Mouse (Mus musculus) cerebellum, adult 2 months (tissue): ENCODE results near the gene Gm49361. TPM values are rescaled to one million over a fixed set of nuclear protein-coding genes. Genes with fewer than 3 reads are reported as not detected.
A peak's percentile ranks its signal among the peaks of the same experiment; 100 is the strongest.

Source experiments
- DNase-seq, 2 experiments: peaks; one replicate each; pipeline ENCODE4 v3.0.0; 2021
- H3K27ac ChIP-seq: fragments of 200-500 bp; 2 replicates; pipeline ENCODE4 v1.5.1; 2012; ENCODE audit warnings: low read length, control low read depth, inconsistent platforms; ENCODE audit not compliant: insufficient read depth
- H3K27me3 ChIP-seq: fragments of 200-500 bp; 2 replicates; pipeline ENCODE4 v1.6.1; 2012; ENCODE audit warnings: inconsistent platforms, mild to moderate bottlenecking, low read length, moderate library complexity; ENCODE audit not compliant: control insufficient read depth, insufficient read depth
- H3K4me1 ChIP-seq: fragments of 200-500 bp; 2 replicates; pipeline ENCODE4 v1.6.1; 2011; ENCODE audit warnings: low read length; ENCODE audit not compliant: control insufficient read depth, insufficient read depth
- H3K4me3 ChIP-seq: fragments of 200-500 bp; replicated peaks from 2 replicates; pipeline ENCODE3; 2011; ENCODE audit warnings: mild to moderate bottlenecking, low read depth, low read length, control low read depth; ENCODE audit not compliant: insufficient read depth
- CTCF ChIP-seq: fragments of 200-500 bp; IDR thresholded peaks from 2 replicates; pipeline ENCODE4 v1.5.1; 2011; ENCODE audit warnings: low read depth, mild to moderate bottlenecking, control low read depth, low read length, moderate library complexity, borderline replicate concordance; ENCODE audit not compliant: insufficient read depth
- POLR2A ChIP-seq: fragments of 200-500 bp; IDR thresholded peaks from 2 replicates; pipeline ENCODE4 v1.6.1; 2011; ENCODE audit warnings: low read length, control low read depth, borderline replicate concordance; ENCODE audit not compliant: insufficient read depth
- WGBS: fragments of 180-500 bp; shearing (Covaris S2); methylation state at CpG from one replicate; pipeline ENCODE4 v1.1.7; 2018; 5-methylcytosine and 5-hydroxymethylcytosine counted together
- polyA plus RNA-seq: library from polyadenylated mRNA; depleted of rRNA; stranded (reverse); fragments of >200 nt; gene quantifications from 2 replicates; pipeline ENCODE4 v1.2.3, GENCODE M21; 2012; rRNA removed

Gene Gm49361
- not detected in 2 replicates for polyA plus RNA-seq

DNA sequence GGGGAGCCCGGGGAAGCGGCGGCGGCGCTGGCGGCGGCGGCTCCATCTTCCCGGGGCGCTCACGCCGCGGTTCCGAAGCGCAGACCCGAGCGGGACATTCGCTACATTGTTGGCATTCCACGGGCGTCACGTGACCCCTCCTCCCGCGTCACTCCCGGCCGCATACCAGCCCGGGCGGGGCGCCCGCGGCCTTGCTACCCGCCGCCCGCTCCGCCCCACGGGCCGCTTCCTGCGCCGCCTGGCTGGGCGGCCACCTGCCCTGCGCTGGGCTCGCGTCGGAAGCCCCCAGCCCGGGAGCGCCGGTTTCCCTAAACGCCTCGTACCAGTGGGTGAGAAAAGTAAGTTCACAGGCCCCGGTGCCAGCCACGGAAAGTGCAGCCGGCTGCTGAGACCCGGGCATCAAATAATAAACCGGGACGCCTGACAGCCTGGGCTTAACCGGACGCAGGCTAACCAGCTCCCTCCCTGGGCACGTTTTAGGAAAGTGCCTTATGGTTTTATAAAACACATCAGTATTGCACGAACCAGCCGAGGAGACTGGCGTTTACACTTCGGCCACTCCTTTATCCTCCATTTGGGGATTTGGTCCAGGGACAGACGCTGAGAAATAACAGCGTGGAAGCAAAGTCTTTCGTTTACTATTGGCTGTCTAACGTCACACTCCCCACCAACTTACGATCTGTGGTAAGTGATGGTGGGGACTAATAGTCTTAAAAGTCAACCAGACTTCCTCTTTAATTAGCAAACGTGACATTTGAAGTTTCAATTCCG is at the start of gene Gm49361:
Gene Gm49361 (minus strand): TSS at position 103 of the 771 bp plus-strand sequence.
- H3K4me1 ChIP-seq = no peaks in the 10 kb centered on the region; the same call in 1 of the 2 replicates
- peak within 1 kb of the TSS; percentile 85 for H3K27ac ChIP-seq
- peak; percentile 93 to 95 for DNase-seq
- under 1% methylated on average over 67 of the region's 68 CpGs for WGBS
- H3K4me3 ChIP-seq = peak within 1 kb of the TSS; percentile 92
- no peaks in the 10 kb centered on the region for H3K27me3 ChIP-seq
- TF ChIP-seq POLR2A = peak; percentile 53; the same call in 1 of the 2 replicates
- TF ChIP-seq CTCF = no peak

- 81% methylated on average over 4 of the region's 4 CpGs for WGBS
- TF ChIP-seq POLR2A (no peak), CTCF (no peak)
- no peak overlapping the region for H3K4me3 ChIP-seq
- no peak for DNase-seq
- no peaks in the 10 kb centered on the region for H3K27me3 ChIP-seq
- H3K27ac ChIP-seq = no peak overlapping the region
- no peaks in the 10 kb centered on the region for H3K4me1 ChIP-seq
Measured at GRCm38 (mm10) chr14:57791171-57791570, 45.3 kb upstream of the Gm49361 start.

DNA sequence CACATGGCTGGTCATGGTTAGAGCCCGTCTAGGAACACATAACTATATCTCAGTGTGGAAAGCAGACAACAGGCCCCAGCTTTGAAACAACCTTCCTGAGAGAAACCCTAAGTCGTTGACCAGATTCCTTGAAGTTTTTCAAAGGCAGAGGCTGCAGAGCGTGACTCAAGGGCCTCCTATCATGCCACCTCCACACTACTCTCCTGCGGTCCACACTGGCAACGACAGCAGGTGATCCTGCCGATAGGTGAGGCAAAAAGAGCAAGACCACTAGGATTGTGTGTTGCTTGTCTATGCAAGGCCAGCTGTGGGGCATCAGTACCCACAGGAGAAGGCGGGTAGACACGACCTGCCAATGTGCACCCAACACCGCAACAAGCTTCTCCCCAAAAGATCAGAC is 43.9 kb upstream of the Gm49361 start:
- Histone ChIP-seq H3K27me3 (no peaks in the 10 kb centered on the region), H3K4me3 (no peak overlapping the region), H3K27ac (no peak overlapping the region), H3K4me1 (no peaks in the 10 kb centered on the region)
- TF ChIP-seq CTCF = no peak
- no peak for TF ChIP-seq POLR2A
- WGBS = 92% methylated on average over 9 of the region's 9 CpGs
- DNase-seq = no peak

DNA sequence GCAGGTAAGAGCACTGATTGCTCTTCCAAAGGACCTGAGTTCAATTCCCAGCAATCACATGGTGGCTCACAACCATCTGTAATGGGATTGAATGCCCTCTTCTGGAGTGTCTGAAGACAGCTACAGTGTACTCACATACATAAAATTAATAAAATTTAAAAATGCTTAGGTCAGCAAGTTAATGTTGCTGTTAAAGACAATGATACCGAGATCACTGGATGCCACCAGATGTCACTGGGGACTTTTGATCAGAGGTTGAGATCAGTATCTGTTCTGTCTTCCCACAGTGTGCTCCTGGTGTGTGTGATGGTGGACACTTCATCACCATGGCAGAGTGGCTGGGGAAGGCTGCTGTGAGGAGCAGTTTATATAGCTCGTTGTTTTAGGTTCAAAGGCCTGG is 43.4 kb upstream of the Gm49361 start:
- DNase-seq = no peak
- Histone ChIP-seq H3K4me3 (no peak overlapping the region), H3K27me3 (no peaks in the 10 kb centered on the region), H3K27ac (no peak overlapping the region), H3K4me1 (no peaks in the 10 kb centered on the region)
- no peak for TF ChIP-seq POLR2A
- TF ChIP-seq CTCF = no peak
- 70% methylated on average over 2 of the region's 2 CpGs for WGBS

DNA sequence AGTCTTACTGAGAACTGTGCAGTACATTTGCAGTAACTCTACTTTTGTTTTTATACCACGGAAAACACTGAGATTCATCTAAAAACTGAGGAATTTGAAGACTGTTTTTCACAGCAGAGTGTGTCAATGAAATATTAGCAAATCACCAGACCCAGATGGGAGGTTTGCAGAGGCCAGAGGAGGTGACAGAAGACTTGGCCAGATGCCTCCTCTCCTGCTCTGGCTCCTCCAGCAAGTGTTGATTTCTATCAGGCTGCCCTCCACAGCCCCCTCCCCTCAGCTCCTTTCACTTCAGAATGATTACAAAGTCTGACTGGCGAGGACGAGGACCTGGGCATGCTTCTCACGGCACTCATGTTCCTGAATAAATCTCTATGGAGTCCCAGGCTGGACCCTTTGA is 41.5 kb upstream of the Gm49361 start:
- WGBS = 28% methylated on average over 4 of the region's 4 CpGs
- no peak for TF ChIP-seq CTCF
- TF ChIP-seq POLR2A = no peak
- Histone ChIP-seq H3K4me3 (no peak overlapping the region), H3K27me3 (no peaks in the 10 kb centered on the region), H3K27ac (no peak overlapping the region), H3K4me1 (no peaks in the 10 kb centered on the region)
- DNase-seq = no peak

- no peak overlapping the region for H3K27ac ChIP-seq
- 80% methylated on average over 6 of the region's 6 CpGs for WGBS
- no peak for DNase-seq
- no peak for TF ChIP-seq CTCF
- TF ChIP-seq POLR2A = no peak
- H3K27me3 ChIP-seq = no peaks in the 10 kb centered on the region
- H3K4me1 ChIP-seq = no peaks in the 10 kb centered on the region
- H3K4me3 ChIP-seq = no peak overlapping the region
Measured at GRCm38 (mm10) chr14:57772157-57772815, 26.4 kb upstream of the Gm49361 start.

DNA sequence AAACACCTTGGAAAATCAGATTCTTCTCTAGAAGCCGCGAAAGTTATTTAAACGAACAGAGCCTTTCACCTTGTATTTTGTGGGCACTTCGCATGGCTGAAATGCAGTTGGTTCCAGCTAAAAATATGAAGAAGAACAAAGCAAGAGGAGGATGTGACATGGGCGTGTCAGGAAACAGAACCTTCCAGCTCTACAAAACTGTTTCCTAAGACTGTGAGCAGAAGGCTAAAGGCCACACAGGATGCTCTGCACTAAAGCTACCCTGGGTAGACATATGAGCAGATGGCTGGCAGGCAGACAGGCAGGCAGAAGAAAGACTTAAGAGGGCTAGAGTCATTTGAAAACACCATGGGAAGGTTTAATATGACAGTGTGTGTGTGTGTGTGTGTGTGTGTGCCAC is 23.2 kb upstream of the Gm49361 start:
- H3K4me3 ChIP-seq = no peak overlapping the region
- DNase-seq = no peak
- H3K27me3 ChIP-seq = no peaks in the 10 kb centered on the region
- 95% methylated on average over 5 of the region's 5 CpGs for WGBS
- TF ChIP-seq POLR2A (no peak), CTCF (no peak)
- H3K27ac ChIP-seq = no peak overlapping the region
- H3K4me1 ChIP-seq = no peaks in the 10 kb centered on the region
